Mouse (Mus musculus) C2C12 (cell line): ENCODE data around the gene Olfr229. TPM values are rescaled to one million over a fixed set of nuclear protein-coding genes. Genes with fewer than 3 reads are reported as not detected.
"Not testable (repeated sequence)": the region's sequence is repeated elsewhere in the genome, so short reads cannot be mapped to it uniquely, and the experiment has no call there.

Experiments
- H3K27me3 ChIP-seq: one replicate; pipeline ENCODE4 v1.6.1; 2011; ENCODE audit not compliant: control insufficient read depth, insufficient read depth, insufficient read length
- H3K36me3 ChIP-seq: one replicate; pipeline ENCODE4 v1.6.1; 2011; ENCODE audit not compliant: control insufficient read depth, insufficient read depth
- H3K4me3 ChIP-seq: one replicate; pipeline ENCODE4 v1.5.1; 2011; ENCODE audit warnings: mild to moderate bottlenecking, control low read depth; ENCODE audit not compliant: poor library complexity, insufficient read depth, severe bottlenecking
- H3K79me2 ChIP-seq: one replicate; pipeline ENCODE4 v1.6.1; 2011; ENCODE audit not compliant: control insufficient read depth, insufficient read depth
- H3K79me3 ChIP-seq: one replicate; pipeline ENCODE4 v1.6.1; 2011; ENCODE audit warnings: low read depth, control low read depth
- H3ac ChIP-seq: one replicate; pipeline ENCODE3; 2011; ENCODE audit warnings: low read depth; ENCODE audit not compliant: control insufficient read depth, insufficient read length
- CEBPB ChIP-seq: IDR thresholded peaks from one replicate; pipeline ENCODE4 v1.6.1; 2011; ENCODE audit warnings: low read depth, mild to moderate bottlenecking, control low read depth, moderate library complexity
- CTCF ChIP-seq: IDR thresholded peaks from one replicate; pipeline ENCODE4 v1.5.1; 2011; ENCODE audit not compliant: control insufficient read depth, insufficient read depth, insufficient read length
- FOSL1 ChIP-seq: IDR thresholded peaks from one replicate; pipeline ENCODE4 v1.8.0; 2011; ENCODE audit warnings: mild to moderate bottlenecking, low read length; ENCODE audit not compliant: poor library complexity, insufficient read depth, severe bottlenecking
- MAX ChIP-seq: IDR thresholded peaks from one replicate; pipeline ENCODE4 v1.6.1; 2011; ENCODE audit warnings: mild to moderate bottlenecking, control low read depth
- MYOD1 ChIP-seq: IDR thresholded peaks from one replicate; pipeline ENCODE4 v1.6.1; 2011; ENCODE audit warnings: low read depth; ENCODE audit not compliant: control insufficient read depth, insufficient read length
- MYOG ChIP-seq: IDR thresholded peaks from one replicate; pipeline ENCODE4 v1.6.1; 2011; ENCODE audit not compliant: control insufficient read depth, insufficient read length; ENCODE audit errors: extremely low read depth
- USF1 ChIP-seq: IDR thresholded peaks from one replicate; pipeline ENCODE4 v1.6.1; 2011; ENCODE audit warnings: low read depth, mild to moderate bottlenecking, control low read depth, moderate library complexity
- long read RNA-seq, 2 experiments: library from polyadenylated mRNA; unstranded; transcript quantifications; one replicate each; pipeline ENCODE4 v2.0.0; 2019 to 2020
- polyA plus RNA-seq: library from polyadenylated mRNA; unstranded; fragments of >200 nt; fragmentation: generic; extraction: Trizol; gene quantifications from one replicate; pipeline ENCODE4 v1.2.1, GENCODE M21; 2012; ENCODE audit warnings: missing spikeins

Gene Olfr229
- not detected for polyA plus RNA-seq
- long read RNA-seq, experiment 1, result 0 reads
- long read RNA-seq, experiment 2, result 0 reads

DNA sequence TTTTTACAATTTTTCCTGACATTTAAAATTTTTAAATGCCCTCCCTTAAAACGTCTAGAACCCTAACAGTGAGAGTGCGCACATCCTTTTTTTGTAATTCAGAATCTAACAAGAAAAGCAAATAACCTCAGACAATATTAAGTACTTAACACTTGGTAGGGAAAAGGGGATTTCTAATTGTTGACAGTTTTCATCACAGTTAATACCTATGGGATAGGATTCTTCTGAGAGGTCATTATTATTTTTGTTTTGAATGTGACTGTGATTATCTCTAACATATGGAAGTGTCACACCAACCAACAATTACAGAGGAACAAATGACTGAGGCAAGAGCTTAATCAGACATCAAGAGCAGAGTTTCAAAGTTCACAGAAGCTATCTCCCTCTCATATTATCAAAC is at the start of gene Olfr229:
TSS of gene Olfr229 (plus strand) at position 301 of the 400 bp plus-strand sequence.
- Histone ChIP-seq H3K79me3 (no peaks in the 10 kb centered on the region), H3K79me2 (no peaks in the 10 kb centered on the region), H3K4me3 (no peak within 1 kb of the TSS), H3ac (no peak within 1 kb of the TSS), H3K27me3 (no peaks in the 10 kb centered on the region), H3K36me3 (no peaks in the 10 kb centered on the region)
- no peak for TF ChIP-seq MAX
- TF ChIP-seq CEBPB, result no peak
- no peak for TF ChIP-seq USF1
- no peak for TF ChIP-seq FOSL1
- TF ChIP-seq MYOG, result no peak
- no peak for TF ChIP-seq MYOD1
- no peak for TF ChIP-seq CTCF

DNA sequence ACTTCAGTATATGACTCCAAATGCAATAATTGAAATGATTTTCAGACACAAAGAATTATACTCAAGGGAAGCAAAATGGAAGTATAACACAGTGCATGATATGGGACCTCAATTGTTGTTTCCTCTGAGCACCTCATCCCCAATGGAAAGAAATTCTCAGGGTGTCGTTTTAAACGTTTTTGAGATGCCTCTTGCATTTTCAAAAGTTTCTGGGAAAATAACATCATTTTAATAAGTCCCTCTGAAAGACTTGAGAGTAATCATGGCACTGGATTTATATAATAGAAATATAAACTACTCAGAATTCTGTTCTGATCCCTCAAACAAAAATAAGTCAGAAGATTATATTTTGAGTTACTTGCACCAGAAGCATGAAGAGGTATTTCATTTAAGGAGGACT is 41.0 kb upstream of the Olfr229 start, which contains the start of gene Olfr972:
TSS of gene Olfr972 (plus strand) at position 301 of the 400 bp plus-strand sequence.
- H3K4me3 ChIP-seq, result no peak within 1 kb of the TSS
- no peaks in the 10 kb centered on the region for H3K36me3 ChIP-seq
- H3K27me3 ChIP-seq, result no peaks in the 10 kb centered on the region
- no peaks in the 10 kb centered on the region for H3K79me3 ChIP-seq
- TF ChIP-seq MAX (no peak), MYOD1 (no peak), CTCF (no peak), USF1 (no peak), FOSL1 (no peak), MYOG (no peak), CEBPB (no peak)
- no peaks in the 10 kb centered on the region for H3K79me2 ChIP-seq
- H3ac ChIP-seq, result no peak within 1 kb of the TSS

DNA sequence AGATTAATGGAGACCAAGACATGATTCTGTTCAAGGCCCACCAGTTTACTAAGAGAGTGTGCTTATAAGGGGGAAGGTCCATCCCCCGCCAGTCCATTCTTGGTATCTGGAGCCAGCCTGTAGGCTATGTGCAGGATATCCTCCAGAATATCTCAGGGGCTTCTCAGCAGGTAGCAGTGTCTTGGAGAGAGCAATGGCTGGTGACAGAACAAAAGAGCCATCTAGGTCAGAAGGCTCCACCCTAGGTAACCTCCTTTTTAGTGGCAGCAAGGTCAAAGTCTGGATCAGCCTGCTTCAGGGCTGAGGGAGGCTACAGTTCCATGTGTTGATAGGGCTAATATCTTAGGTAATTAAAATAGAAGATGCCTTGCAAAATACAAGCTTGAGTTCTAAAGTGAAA is 35.1 kb upstream of the Olfr229 start:
- not testable (repeated sequence) for H3K4me3 ChIP-seq, H3ac ChIP-seq, H3K79me2 ChIP-seq, H3K27me3 ChIP-seq, H3K79me3 ChIP-seq, H3K36me3 ChIP-seq

DNA sequence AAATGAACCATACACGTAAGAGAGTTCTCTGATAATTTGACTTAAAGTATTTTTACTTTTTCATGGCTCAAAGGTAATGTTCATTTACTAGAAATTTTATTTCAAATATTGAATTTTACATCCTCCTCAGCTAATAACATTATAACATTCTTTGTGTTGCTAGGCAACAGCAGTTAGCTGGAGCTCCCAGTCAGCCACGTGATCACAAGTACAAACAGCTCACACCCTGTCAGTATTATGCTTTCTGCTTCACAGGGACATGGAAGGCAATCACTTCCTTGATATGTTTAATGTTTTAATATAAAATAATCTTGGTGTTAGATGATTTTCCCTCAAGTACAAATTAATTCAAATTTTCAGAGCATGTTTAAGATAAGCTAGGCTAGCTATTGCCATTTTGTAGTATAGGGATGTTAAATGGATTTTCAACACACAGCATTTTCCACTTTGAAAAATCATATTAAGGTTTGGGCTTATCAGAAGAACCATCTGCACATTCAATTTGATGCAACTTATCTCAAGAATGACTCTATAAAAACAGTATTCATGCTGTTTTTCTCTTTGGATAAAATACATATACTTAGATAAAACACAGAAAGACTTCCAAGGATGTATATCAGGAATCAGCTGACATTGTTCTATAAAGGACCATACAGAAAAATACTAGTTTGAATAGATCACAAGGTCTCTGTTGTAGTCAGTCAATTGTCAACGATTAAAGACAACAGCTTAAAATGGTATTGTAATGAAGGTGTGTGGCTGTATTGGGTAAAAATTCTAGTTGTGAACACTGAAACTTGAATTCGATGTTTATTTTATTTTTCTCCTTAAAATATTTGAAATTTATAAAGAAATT is 29.4 kb upstream of the Olfr229 start:
- not testable (repeated sequence) for H3K79me2 ChIP-seq, H3K36me3 ChIP-seq

DNA sequence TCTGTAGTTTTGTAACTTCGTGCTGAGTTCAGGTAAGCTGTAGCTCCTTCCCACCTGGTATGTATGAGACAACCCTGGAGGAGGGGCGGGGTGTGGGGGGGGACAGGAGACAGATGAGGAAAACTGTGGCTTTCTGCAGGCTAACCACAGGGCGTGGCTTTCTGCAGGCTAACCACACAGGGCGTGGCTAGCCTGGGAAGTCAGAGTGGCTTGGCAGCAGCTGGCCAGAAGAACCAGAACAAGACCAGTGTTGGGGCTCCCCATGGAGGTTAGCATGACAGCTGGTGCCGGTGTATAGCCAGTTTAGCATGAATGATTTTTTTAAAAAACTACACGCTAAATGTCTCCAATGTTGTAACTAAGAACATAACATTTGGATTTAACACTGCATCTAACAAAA is 2.0 kb upstream of the Olfr229 start:
- no peak overlapping the region for H3ac ChIP-seq
- H3K4me3 ChIP-seq, result no peak overlapping the region
- H3K79me2 ChIP-seq, result no peaks in the 10 kb centered on the region
- no peaks in the 10 kb centered on the region for H3K79me3 ChIP-seq
- no peaks in the 10 kb centered on the region for H3K36me3 ChIP-seq
- TF ChIP-seq USF1, result no peak
- no peak for TF ChIP-seq CTCF
- no peak for TF ChIP-seq MAX
- no peak for TF ChIP-seq MYOD1
- no peak for TF ChIP-seq FOSL1
- no peak for TF ChIP-seq CEBPB
- TF ChIP-seq MYOG, result no peak
- no peaks in the 10 kb centered on the region for H3K27me3 ChIP-seq

More for the DNA sequence above, 29.4 kb upstream of the Olfr229 start:
- H3ac ChIP-seq, H3K4me3 ChIP-seq, H3K79me3 ChIP-seq, H3K27me3 ChIP-seq: not testable (repeated sequence)

DNA sequence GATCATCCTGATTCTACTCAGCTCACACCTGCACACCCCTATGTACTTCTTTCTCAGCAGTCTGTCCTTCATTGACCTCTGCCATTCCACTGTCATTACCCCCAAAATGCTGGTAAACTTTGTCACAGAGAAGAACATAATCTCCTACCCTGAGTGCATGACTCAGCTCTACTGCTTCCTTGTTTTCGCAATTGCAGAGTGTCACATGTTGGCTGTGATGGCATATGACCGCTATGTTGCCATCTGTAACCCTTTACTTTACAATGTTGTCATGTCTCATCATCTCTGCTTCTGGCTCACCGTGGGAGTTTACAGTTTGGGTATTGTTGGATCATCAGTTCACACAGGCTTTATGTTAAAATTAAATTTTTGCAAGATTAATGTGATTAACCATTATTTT is 2.8 kb downstream of the Olfr229 start:
- no peaks in the 10 kb centered on the region for H3K27me3 ChIP-seq
- TF ChIP-seq MYOG (no peak), USF1 (no peak), CTCF (no peak), CEBPB (no peak), MAX (no peak), MYOD1 (no peak), FOSL1 (no peak)

DNA sequence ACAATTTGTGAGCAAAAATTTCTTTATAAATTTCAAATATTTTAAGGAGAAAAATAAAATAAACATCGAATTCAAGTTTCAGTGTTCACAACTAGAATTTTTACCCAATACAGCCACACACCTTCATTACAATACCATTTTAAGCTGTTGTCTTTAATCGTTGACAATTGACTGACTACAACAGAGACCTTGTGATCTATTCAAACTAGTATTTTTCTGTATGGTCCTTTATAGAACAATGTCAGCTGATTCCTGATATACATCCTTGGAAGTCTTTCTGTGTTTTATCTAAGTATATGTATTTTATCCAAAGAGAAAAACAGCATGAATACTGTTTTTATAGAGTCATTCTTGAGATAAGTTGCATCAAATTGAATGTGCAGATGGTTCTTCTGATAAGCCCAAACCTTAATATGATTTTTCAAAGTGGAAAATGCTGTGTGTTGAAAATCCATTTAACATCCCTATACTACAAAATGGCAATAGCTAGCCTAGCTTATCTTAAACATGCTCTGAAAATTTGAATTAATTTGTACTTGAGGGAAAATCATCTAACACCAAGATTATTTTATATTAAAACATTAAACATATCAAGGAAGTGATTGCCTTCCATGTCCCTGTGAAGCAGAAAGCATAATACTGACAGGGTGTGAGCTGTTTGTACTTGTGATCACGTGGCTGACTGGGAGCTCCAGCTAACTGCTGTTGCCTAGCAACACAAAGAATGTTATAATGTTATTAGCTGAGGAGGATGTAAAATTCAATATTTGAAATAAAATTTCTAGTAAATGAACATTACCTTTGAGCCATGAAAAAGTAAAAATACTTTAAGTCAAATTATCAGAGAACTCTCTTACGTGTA is 21.1 kb downstream of the Olfr229 start:
- not testable (repeated sequence) for H3K79me3 ChIP-seq, H3ac ChIP-seq, H3K27me3 ChIP-seq, H3K36me3 ChIP-seq, H3K79me2 ChIP-seq, H3K4me3 ChIP-seq

More for the DNA sequence above, 2.8 kb downstream of the Olfr229 start:
- no peak overlapping the region for H3ac ChIP-seq
- H3K4me3 ChIP-seq, result no peak overlapping the region
- H3K79me3 ChIP-seq, result no peaks in the 10 kb centered on the region
- H3K79me2 ChIP-seq, result no peaks in the 10 kb centered on the region
- no peaks in the 10 kb centered on the region for H3K36me3 ChIP-seq

DNA sequence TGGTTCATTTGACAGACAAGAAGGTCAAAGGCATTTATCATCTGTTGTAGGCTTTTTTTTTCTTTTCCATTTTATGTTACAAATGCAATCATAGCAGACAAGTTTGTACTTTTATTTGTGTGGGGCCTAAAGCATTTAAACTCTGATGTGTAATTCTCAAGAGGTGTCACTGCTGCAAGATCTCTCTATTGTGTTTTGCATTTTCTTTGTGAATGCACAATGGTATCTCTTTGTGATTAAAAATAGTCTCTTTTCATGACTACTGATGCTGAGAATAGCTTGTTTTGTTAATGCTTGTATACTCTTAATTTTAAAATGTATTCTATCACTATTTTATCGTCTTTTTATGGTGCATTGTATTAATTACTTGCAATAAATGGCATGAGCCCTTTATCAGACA is 21.7 kb downstream of the Olfr229 start:
- not testable (repeated sequence) for H3K36me3 ChIP-seq, H3K27me3 ChIP-seq, H3K4me3 ChIP-seq, H3ac ChIP-seq, H3K79me3 ChIP-seq, H3K79me2 ChIP-seq
